Mouse (Mus musculus) lung, postnatal 0 days (tissue): Measurements from ENCODE around the gene Dvl1.

Source experiments
- CTCF ChIP-seq: IDR thresholded peaks from 2 replicates; pipeline ENCODE4 v1.5.1; 2016; ENCODE audit warnings: antibody characterized with exemption, mild to moderate bottlenecking
- EP300 ChIP-seq: IDR thresholded peaks from 2 replicates; pipeline ENCODE4 v1.6.1; 2016; ENCODE audit warnings: antibody characterized with exemption, mild to moderate bottlenecking, control low read depth

GRCm38 (mm10) chr4:155841003-155841454, 6.2 kb upstream of the Dvl1 start:
- TF ChIP-seq CTCF (peak; percentile 68), EP300 (no peak)
